Mouse (Mus musculus) layer of hippocampus, adult 2 months (tissue): ENCODE measurements around the gene Arhgef19. TPM values are rescaled to one million over a fixed set of nuclear protein-coding genes. Genes with fewer than 3 reads are reported as not detected.

Source experiments
- DNase-seq, 2 experiments: peaks; one replicate each; pipeline ENCODE4 v3.0.0; 2022; ENCODE audit warnings: low spot score in 2 of 2
- H3K27ac ChIP-seq: fragments of 200-600 bp; 2 replicates; pipeline ENCODE4 v1.8.1; 2022
- H3K4me3 ChIP-seq: fragments of 200-600 bp; 2 replicates; pipeline ENCODE4 v1.8.1; 2022; ENCODE audit warnings: mild to moderate bottlenecking
- CTCF ChIP-seq: fragments of 200-600 bp; conservative IDR thresholded peaks from 2 replicates; pipeline ENCODE4 v1.8.1; 2022; ENCODE audit warnings: antibody characterized with exemption, mild to moderate bottlenecking, moderate library complexity
- long read RNA-seq, 2 experiments: library from polyadenylated mRNA; stranded (forward); transcript quantifications; one replicate each; pipeline ENCODE4 v2.0.0; 2021; ENCODE audit warnings: borderline mapping rate in 2 of 2
- total RNA-seq, 2 experiments: library from RNA; stranded (reverse); gene quantifications; 2 replicates each; pipeline ENCODE4 v1.2.3; 2021

Gene Arhgef19
- 10 to 100 TPM; 15.5 to 16.2 TPM for total RNA-seq
- long read RNA-seq, experiment 1, partial matches to known transcripts: 1 of 14 reads
- long read RNA-seq, experiment 1, other reads (novel, unspliced or antisense): 13 of 14 reads
- long read RNA-seq, experiment 2, partial matches to known transcripts: 2 of 17 reads
- long read RNA-seq, experiment 2, other reads (novel, unspliced or antisense): 15 of 17 reads

DNA sequence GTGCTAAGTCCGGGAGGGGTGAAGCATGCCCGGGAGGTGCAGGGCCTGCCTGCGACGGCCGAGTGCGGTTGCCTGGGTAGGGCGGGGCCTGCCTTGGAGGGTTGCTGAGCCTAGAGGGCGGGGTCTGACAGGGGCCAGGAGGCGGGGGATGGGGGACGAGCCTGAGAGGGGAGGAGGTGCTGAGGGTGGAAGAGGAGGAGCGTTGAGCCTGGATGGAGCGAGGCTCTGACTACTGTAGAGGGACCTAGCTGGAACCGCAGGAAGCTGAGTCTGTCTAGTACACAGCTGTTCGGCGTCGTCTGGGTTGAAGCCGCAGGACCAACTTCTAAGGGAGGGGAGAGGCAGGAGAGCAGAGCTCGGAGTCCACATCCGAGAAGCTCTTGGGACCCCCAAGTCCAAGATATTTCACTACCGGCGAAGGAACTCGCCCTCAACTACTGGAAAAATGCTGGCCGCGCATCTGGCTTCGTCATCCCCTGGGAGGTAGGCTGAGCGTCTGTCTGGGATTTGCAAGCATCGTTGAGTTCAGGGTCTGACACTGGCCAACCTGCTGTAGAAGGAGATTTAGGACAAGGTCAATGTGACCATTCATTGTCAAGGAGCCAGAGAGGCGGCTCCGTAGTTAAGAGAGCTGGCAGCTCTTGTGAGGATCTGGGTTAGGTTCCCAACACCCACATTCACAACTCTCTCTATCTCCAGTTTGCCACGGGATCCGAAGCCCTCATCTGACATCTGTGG lies at the start of gene Arhgef19:
Gene Arhgef19, plus strand, starts transcription at position 112 of the 738 bp plus-strand sequence.
- DNase-seq: peak; percentile 53 to 66
- TF ChIP-seq CTCF: no peak
- Histone ChIP-seq H3K27ac (peak within 1 kb of the TSS; percentile 73; the same call in 1 of the 2 replicates), H3K4me3 (peak within 1 kb of the TSS; percentile 50)

DNA sequence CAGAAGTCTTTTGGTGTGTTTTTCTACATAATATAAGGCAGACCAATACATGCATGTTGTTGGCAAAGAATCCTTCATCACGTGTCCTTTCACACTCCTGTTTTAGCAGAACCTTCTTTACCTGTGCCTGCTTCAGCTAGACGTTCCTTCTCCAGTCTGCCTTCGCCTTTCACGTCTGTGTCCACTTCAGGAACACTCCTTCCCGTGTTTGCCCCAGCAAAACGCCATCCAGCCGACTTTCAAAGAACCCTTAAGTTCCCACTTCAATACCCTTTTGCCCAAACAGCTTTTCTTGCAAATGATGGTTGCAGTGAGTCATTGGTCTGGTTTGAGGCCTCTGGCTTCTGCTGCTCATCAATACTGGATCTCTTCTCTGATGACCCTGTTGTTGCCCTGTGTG lies 48.0 kb upstream of the Arhgef19 start:
- DNase-seq: no peak
- no peak for TF ChIP-seq CTCF
- H3K4me3 ChIP-seq: no peak overlapping the region
- no peak overlapping the region for H3K27ac ChIP-seq

DNA sequence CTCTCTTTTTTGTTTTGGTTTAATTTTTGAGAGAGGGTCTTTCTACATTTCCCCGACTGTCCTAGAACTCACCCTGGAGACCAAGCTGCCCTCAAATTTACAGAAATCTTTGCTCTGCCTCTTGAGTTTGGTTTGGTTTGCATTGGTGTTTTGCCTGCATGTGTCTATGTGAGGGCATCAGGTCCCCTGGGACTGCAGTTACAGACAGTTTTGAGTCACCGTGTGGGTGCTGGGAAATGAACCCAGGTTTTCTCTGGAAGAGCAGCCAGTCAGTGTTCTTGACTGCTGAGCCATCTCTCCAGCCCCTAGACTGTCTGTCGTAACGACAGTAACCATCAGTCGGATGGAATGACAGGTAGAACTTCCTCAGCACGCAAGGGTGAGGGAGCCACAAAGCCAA lies 44.7 kb upstream of the Arhgef19 start:
- H3K4me3 ChIP-seq: no peak overlapping the region
- no peak for DNase-seq
- no peak for TF ChIP-seq CTCF
- H3K27ac ChIP-seq: no peak overlapping the region

DNA sequence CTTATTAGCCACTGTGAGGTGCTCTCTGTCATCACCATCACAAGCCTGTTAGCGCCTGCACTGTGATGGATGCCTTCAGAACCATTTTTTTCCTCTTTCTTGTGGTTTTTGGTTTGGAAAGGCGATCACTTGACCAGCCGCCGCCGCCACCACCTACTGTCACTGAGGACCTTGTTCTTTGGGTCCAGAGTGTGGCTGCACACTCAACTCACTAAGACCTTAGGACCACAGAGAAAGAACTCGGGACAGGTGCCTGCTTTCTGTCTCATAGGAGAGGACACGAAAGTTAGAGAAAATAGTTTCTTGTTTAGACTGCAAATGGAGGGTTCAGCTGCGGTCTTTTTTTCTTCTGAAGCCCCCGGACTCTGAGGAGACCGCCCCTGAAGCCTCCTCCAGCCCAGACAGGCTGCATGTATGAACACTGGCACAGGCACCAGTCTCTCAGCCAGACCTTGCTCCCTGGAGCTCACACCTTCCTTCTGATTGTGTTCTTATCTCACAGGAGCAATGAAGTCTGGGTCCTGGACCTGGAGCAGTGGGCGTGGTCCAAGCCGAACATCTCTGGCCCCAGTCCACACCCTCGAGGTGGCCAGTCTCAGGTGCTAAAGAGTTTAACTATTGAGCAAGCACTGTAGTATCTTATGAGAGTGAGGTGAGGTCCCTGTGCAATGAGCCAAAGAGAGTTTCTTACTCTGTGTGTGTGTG lies 42.2 kb upstream of the Arhgef19 start:
- H3K4me3 ChIP-seq: no peak overlapping the region
- H3K27ac ChIP-seq: no peak overlapping the region
- DNase-seq: no peak
- TF ChIP-seq CTCF: no peak

DNA sequence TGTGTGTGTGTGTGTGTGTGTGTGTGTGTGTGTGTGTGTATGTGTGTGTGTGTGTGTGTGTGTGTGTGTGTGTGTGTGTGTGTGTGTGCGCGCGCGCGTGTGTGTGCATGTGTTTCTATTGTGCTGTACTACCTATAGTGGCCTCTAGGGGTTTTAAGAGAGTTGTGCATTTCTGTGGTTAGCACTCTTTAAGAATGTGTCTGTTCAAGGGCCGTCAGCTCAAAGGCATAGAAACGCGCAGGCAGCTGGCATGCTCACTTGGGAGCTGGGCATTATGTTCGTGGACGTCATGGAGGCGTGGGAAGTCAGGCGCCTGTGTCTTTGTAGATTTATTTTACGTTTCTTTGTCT lies 41.6 kb upstream of the Arhgef19 start:
- H3K27ac ChIP-seq: no peak overlapping the region
- DNase-seq: no peak
- H3K4me3 ChIP-seq: no peak overlapping the region
- TF ChIP-seq CTCF: peak; percentile 31; the same call in 1 of the 2 replicates

DNA sequence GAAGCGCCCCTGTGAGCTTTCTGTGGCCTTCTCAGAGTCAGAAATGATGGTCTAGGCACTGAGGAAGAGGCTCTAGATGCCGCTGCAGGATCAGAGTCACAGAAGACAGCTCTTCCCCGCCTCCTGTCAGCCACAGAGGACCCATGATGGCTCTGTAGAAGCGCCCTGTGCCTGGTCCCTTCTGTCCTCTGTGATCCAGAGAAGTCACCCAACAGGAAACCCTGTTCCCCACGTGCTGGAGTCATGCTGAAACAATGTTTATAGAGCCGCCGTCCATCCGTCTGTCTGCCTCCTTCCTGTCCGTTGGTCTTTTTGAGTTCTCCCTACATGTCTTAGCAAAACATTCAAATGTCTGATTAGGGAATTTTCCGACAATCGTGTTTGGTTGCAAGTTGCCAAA lies 38.4 kb upstream of the Arhgef19 start:
- Histone ChIP-seq H3K27ac (0 out of 2 replicates have a peak overlapping the region, but pooled peaks have one; percentile 3), H3K4me3 (no peak overlapping the region)
- DNase-seq: no peak
- no peak for TF ChIP-seq CTCF

DNA sequence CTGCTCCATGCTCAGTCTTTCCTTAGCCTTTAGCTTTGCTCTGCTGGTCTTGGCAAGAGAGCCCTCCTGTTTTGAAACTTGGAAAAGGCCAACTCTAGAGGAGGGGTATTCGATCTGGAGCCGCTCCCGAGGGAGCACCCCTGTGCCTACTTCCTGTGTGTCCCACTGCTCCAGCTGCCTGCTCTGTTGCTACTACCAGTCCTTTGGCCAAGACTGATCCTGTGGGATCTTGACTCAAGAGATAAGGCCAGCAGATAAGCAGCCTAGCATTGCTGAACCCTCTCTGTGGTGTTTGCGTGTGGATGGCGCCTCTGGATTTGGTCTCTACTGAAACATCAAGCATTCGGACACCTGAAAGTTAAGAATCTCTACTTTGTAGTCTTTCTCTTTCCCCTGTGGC lies 37.1 kb upstream of the Arhgef19 start:
- H3K4me3 ChIP-seq: no peak overlapping the region
- H3K27ac ChIP-seq: no peak overlapping the region
- no peak for TF ChIP-seq CTCF
- DNase-seq: no peak

DNA sequence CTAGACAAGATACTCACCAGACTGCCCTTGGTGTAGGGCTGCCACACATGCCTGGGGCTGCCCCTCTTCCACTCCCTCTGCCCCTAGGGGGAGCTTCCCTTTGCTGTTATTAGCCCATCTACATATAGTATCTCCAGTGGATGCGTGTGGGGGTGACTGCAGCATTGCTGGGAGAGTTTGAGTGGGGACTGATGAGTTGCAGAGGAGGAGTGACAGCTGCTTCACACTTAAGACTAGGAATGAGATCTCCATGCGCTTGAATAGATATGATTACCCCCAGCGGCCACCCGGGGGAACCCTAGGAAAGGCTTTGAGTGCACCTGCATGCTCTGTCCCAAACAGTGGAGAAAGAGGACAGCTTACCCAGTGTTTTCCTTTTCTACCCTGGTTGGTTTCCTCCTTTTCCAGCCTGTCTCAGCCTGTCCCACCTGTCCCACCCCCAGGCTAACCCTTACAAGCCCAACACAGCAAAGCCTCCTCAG lies 34.7 kb upstream of the Arhgef19 start:
- DNase-seq: peak; percentile 56 to 64
- TF ChIP-seq CTCF: peak; percentile 75
- Histone ChIP-seq H3K4me3 (no peak overlapping the region), H3K27ac (no peak overlapping the region)

DNA sequence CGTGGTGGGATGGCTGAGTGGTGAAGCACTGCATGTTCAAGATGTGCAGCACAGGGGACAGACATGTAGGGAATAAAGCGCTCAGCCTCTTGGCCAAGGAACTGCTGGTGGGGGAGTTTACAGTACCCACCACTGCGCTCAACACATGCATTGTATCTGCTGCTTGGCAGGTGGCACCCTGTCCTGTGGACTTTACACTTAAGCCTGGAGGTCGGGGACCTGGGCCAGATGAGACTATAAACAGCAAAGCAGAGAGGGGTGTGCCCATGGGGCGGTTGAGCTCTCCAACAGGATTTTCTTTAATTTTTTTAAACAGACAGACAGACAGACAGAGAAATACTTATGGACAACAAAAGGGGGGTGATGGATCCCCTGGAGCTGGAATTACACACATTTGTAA lies 32.2 kb upstream of the Arhgef19 start:
- no peak for TF ChIP-seq CTCF
- DNase-seq: no peak
- no peak overlapping the region for H3K27ac ChIP-seq
- no peak overlapping the region for H3K4me3 ChIP-seq

DNA sequence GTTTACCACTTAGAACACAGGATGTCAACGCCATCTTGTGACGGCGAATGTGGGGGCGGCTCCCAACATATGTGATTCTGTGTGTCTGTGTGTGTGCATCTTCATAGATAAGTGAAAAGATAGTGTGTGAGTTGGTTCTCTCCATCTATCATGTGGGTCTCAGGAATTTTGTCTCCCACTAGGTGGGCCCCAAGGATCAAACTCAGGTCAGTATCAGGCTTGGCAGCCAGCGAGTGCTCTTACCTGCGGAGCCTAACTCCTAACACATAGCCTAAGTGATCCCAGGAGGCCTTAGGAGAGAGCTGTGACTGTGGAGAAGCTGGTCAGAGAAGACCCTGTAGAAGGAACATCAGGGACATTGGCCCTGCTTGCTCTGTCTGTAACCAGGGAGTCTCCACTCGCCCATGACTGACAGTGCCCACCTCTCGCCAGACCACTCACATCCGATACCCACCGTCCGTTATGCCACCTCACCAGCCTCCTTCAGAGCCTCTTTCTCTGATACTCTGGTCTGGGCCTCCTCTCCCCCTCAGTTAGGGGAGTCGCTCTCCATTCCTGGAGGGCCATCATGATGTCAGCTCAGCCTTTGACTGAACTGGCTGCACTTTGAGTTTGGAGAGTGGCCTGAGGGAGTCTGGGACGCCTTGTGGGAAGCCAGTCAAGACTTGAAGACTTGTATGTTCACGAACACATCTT lies 28.6 kb upstream of the Arhgef19 start:
- no peak for DNase-seq
- Histone ChIP-seq H3K4me3 (peak overlapping the region; percentile 33), H3K27ac (peak overlapping the region; percentile 78)
- TF ChIP-seq CTCF: no peak

DNA sequence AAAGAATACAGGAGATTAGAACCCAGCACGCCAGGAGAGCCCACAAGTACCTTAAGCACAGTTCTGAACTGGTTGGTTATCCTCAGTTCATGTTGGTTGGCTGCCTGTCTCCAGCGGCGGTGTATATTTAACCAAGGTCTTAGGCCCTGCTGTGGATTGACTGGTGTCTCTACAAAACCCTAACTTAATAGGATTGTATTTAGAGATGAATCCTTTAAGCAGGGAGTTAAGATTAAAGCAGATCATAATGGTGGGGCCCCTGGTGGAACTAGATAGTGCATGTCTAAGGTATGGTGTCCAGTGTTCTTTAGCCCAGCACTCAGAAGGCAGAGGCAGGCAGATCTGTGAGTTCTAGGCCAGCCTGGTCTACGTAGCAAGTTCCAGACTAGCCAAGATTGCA lies 27.7 kb upstream of the Arhgef19 start:
- DNase-seq: no peak
- no peak for TF ChIP-seq CTCF
- H3K4me3 ChIP-seq: no peak overlapping the region
- no peak overlapping the region for H3K27ac ChIP-seq

DNA sequence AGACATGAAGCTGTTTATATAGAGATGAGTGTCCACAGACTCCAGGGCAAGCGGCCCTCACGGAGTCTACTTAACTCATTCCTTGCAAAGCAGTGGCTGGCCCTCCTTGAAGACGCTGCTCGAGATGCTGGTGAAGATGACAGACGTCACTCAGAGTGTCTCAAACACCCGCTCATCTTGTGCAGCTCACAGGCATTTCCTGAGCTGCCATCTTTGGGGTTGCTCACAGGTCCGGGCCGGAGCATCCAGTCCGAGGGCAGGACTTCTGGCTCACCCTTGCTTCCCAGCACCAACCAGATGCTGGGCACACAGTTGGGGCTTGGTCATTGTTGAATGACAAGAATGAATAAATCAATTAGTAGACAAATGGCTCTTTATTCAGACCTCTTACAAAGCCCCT lies 26.4 kb upstream of the Arhgef19 start:
- Histone ChIP-seq H3K4me3 (no peak overlapping the region), H3K27ac (no peak overlapping the region)
- TF ChIP-seq CTCF: no peak
- DNase-seq: no peak

DNA sequence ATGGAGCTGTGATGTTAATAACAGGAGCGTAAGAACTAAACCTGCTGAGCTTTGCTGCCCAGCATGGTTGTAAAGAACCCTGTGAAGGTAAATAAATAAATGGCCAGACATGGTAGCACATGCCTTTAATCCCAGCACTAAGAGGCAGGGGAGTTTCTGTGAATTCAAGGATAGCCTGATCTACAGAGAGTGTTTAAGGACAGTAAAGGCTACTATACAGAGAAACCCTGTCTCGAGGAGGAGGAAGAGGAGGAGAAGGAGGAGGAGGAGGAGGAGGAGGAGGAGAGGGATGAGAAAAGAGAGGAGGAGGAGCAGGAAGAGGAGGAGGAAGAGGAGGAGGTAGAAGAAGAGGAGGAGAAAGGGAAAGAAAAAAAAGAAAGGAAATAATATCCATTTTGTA lies 26.0 kb upstream of the Arhgef19 start:
- TF ChIP-seq CTCF: no peak
- no peak for DNase-seq
- H3K4me3 ChIP-seq: peak overlapping the region; percentile 85
- H3K27ac ChIP-seq: peak overlapping the region; percentile 76
